Mouse (Mus musculus) midbrain, embryonic 13.5 days (tissue): ENCODE measurements at regions not wholly inside any gene's neighbourhood (a gene's known extent, or its start where the extent isn't known, plus 50 kb on each side); places are given as distances from the start of the nearest gene placed in this dataset.

Experiments
- ATAC-seq: fragments of 200-750 bp; cut with Nextera tagmentation; 2 replicates; pipeline ENCODE4 v1.8.0; 2017; ENCODE audit warnings: mild to moderate bottlenecking, moderate TSS enrichment, moderate library complexity
- H3K27ac ChIP-seq: fragments of 300-500 bp; sonication (generic); 2 replicates; pipeline ENCODE4 v1.5.1; 2015; ENCODE audit warnings: inconsistent platforms, mild to moderate bottlenecking, moderate library complexity
- H3K27me3 ChIP-seq: fragments of 300-500 bp; sonication (generic); 2 replicates; pipeline ENCODE4 v1.6.1; 2015; ENCODE audit warnings: mild to moderate bottlenecking, inconsistent platforms
- H3K36me3 ChIP-seq: fragments of 300-500 bp; sonication (generic); 2 replicates; pipeline ENCODE4 v1.6.1; 2015; ENCODE audit warnings: mild to moderate bottlenecking, inconsistent platforms
- H3K4me1 ChIP-seq: fragments of 300-500 bp; sonication (generic); replicated peaks from 2 replicates; pipeline ENCODE4 v1.6.1; 2015; ENCODE audit warnings: inconsistent platforms
- H3K4me2 ChIP-seq: fragments of 300-500 bp; sonication (generic); replicated peaks from 2 replicates; pipeline ENCODE4 v1.6.1; 2015; ENCODE audit warnings: moderate library complexity, mild to moderate bottlenecking, inconsistent platforms
- H3K4me3 ChIP-seq: fragments of 300-500 bp; sonication (generic); replicated peaks from 2 replicates; pipeline ENCODE4 v1.5.1; 2015; ENCODE audit warnings: mild to moderate bottlenecking, inconsistent platforms
- H3K9ac ChIP-seq: fragments of 300-500 bp; sonication (generic); replicated peaks from 2 replicates; pipeline ENCODE4 v1.6.1; 2015; ENCODE audit warnings: mild to moderate bottlenecking, inconsistent platforms
- H3K9me3 ChIP-seq: fragments of 300-500 bp; sonication (generic); 2 replicates; pipeline ENCODE4 v1.6.1; 2016; ENCODE audit warnings: mild to moderate bottlenecking, inconsistent platforms
- WGBS: fragments of 180-500 bp; shearing (Covaris S2); methylation state at CpG from one replicate; pipeline ENCODE4 v1.1.7; 2015; 5-methylcytosine and 5-hydroxymethylcytosine counted together

- peaks cover 6% of the 10 kb centered on the region; the same call in 1 of the 2 replicates for H3K9me3 ChIP-seq
- H3K4me2 ChIP-seq, result no peak overlapping the region
- H3K9ac ChIP-seq, result no peak overlapping the region
- H3K36me3 ChIP-seq, result no peaks in the 10 kb centered on the region
- no peaks in the 10 kb centered on the region for H3K27me3 ChIP-seq
- WGBS, result 85% methylated on average over 5 of the region's 5 CpGs
- ATAC-seq, result no peak
- no peak overlapping the region for H3K4me3 ChIP-seq
- H3K4me1 ChIP-seq, result no peaks in the 10 kb centered on the region
- H3K27ac ChIP-seq, result no peak overlapping the region
Observed at GRCm38 (mm10) chr6:135642711-135643110, 280.4 kb downstream of the Emp1 start.

- no peaks in the 10 kb centered on the region for H3K36me3 ChIP-seq
- WGBS, result 72% methylated on average over 1 of the region's 1 CpGs
- H3K4me1 ChIP-seq, result no peaks in the 10 kb centered on the region
- no peak overlapping the region for H3K4me3 ChIP-seq
- H3K27me3 ChIP-seq, result no peaks in the 10 kb centered on the region
- ATAC-seq, result no peak
- H3K27ac ChIP-seq, result no peak overlapping the region
- H3K9me3 ChIP-seq, result peaks cover 4% of the 10 kb centered on the region; the same call in 1 of the 2 replicates
- H3K9ac ChIP-seq, result no peak overlapping the region
- no peak overlapping the region for H3K4me2 ChIP-seq
Observed at GRCm38 (mm10) chr6:135646177-135646576, 283.8 kb downstream of the Emp1 start.

GRCm38 (mm10) chr6:135653002-135653401 is 290.7 kb downstream of the Emp1 start:
- no peak overlapping the region for H3K27ac ChIP-seq
- no peaks in the 10 kb centered on the region for H3K9me3 ChIP-seq
- ATAC-seq, result no peak
- H3K36me3 ChIP-seq, result no peaks in the 10 kb centered on the region
- no peaks in the 10 kb centered on the region for H3K4me1 ChIP-seq
- H3K9ac ChIP-seq, result no peak overlapping the region
- H3K4me2 ChIP-seq, result no peak overlapping the region
- no peak overlapping the region for H3K4me3 ChIP-seq
- 90% methylated on average over 3 of the region's 3 CpGs for WGBS
- H3K27me3 ChIP-seq, result no peaks in the 10 kb centered on the region

- no peak for ATAC-seq
- no peaks in the 10 kb centered on the region for H3K27me3 ChIP-seq
- no peak overlapping the region for H3K4me3 ChIP-seq
- H3K4me1 ChIP-seq, result no peaks in the 10 kb centered on the region
- H3K36me3 ChIP-seq, result no peaks in the 10 kb centered on the region
- no peak overlapping the region for H3K4me2 ChIP-seq
- no peak overlapping the region for H3K9ac ChIP-seq
- no peak overlapping the region for H3K27ac ChIP-seq
- 92% methylated on average over 3 of the region's 3 CpGs for WGBS
- H3K9me3 ChIP-seq, result no peaks in the 10 kb centered on the region
Observed at GRCm38 (mm10) chr6:135662386-135662785, 300.0 kb downstream of the Emp1 start.

GRCm38 (mm10) chr6:135662801-135663537 is 300.6 kb downstream of the Emp1 start:
- Histone ChIP-seq H3K9ac (no peak overlapping the region), H3K4me2 (no peak overlapping the region), H3K36me3 (no peaks in the 10 kb centered on the region), H3K27me3 (no peaks in the 10 kb centered on the region), H3K4me3 (no peak overlapping the region), H3K27ac (no peak overlapping the region), H3K4me1 (no peaks in the 10 kb centered on the region), H3K9me3 (no peaks in the 10 kb centered on the region)
- WGBS, result 88% methylated on average over 4 of the region's 4 CpGs
- ATAC-seq, result no peak
